In genomic region chr10:128524732-128525662, GRCm38 (mm10) we compare ENCODE assay signal across 1 mouse cellular context.
TF ChIP-seq lines count a peak whose summit lies in the region.

No protein-coding gene starts in this region.

TF ChIP-seq in MEL, 35 proteins besides CTCF, POLR2A, EP300 and RAD21 (continued from another document):
- TF ChIP-seq MAZ (IDR thresholded peaks at IDR 0.05; ENCODE audit: low read depth, low read length) (peak; percentile 81; the same call in 1 of the 2 replicates), GATA1 (IDR thresholded peaks at IDR 0.05; ENCODE audit: low read depth, low read length) (peak; percentile 32; the same call in 1 of the 2 replicates), NELFE (IDR thresholded peaks at IDR 0.05; ENCODE audit: low read depth, low read length) (peak; percentile 56), KAT2A (conservative IDR thresholded peaks at IDR 0.05; ENCODE audit: low read depth, low read length) (no peak; the same call in 1 of the 2 replicates), CHD2 (IDR thresholded peaks at IDR 0.05; ENCODE audit: low read length) (no peak), ZMIZ1 (IDR thresholded peaks at IDR 0.05; ENCODE audit: low read depth, low read length) (peak; percentile 57), RCOR1 (IDR thresholded peaks at IDR 0.05; ENCODE audit: low read depth, low read length) (no peak), SMC3 (IDR thresholded peaks at IDR 0.05; ENCODE audit: low read depth, low read length) (no peak), USF2 (IDR thresholded peaks at IDR 0.05; ENCODE audit: borderline replicate concordance in 1 of 2, insufficient read depth in 1 of 2, low read depth in 1 of 2, low read length in 2 of 2) (no peak)
